Mouse (Mus musculus) lung, postnatal 0 days (tissue): ENCODE results near the gene Eddm3b. TPM values are rescaled to one million over a fixed set of nuclear protein-coding genes. Genes with fewer than 3 reads are reported as not detected.
"Not testable (repeated sequence)": the region's sequence is repeated elsewhere in the genome, so short reads cannot be mapped to it uniquely, and the experiment has no call there.

ENCODE experiments used
- ATAC-seq: fragments of 200-750 bp; cut with Nextera tagmentation; 2 replicates; pipeline ENCODE4 v1.8.0; 2017; ENCODE audit warnings: moderate library complexity
- DNase-seq: peaks from one replicate; pipeline ENCODE4 v3.0.0-alpha.2; 2016; ENCODE audit warnings: low spot score
- H3K27ac ChIP-seq: fragments of 300-500 bp; sonication (generic); 2 replicates; pipeline ENCODE4 v1.5.1; 2014; ENCODE audit warnings: antibody characterized with exemption, mild to moderate bottlenecking, low read length, mixed read lengths
- H3K27me3 ChIP-seq: fragments of 300-500 bp; sonication (generic); replicated peaks from 2 replicates; pipeline ENCODE4 v1.6.1; 2014; ENCODE audit warnings: low read length, mixed read lengths; ENCODE audit not compliant: insufficient read depth
- H3K36me3 ChIP-seq: fragments of 300-500 bp; sonication (generic); 2 replicates; pipeline ENCODE4 v1.6.1; 2014; ENCODE audit warnings: low read length, mixed read lengths; ENCODE audit not compliant: insufficient read depth
- H3K4me1 ChIP-seq: fragments of 300-500 bp; sonication (generic); 2 replicates; pipeline ENCODE4 v1.6.1; 2014; ENCODE audit warnings: antibody characterized with exemption, low read depth, low read length, mixed read lengths; ENCODE audit not compliant: insufficient read depth
- H3K4me2 ChIP-seq: fragments of 300-500 bp; sonication (generic); replicated peaks from 2 replicates; pipeline ENCODE4 v1.6.1; 2014; ENCODE audit warnings: low read depth, mild to moderate bottlenecking, low read length, moderate library complexity, mixed read lengths
- H3K4me3 ChIP-seq: fragments of 300-500 bp; sonication (generic); 2 replicates; pipeline ENCODE4 v1.5.1; 2014; ENCODE audit warnings: low read depth, low read length
- H3K9ac ChIP-seq: fragments of 300-500 bp; sonication (generic); replicated peaks from 2 replicates; pipeline ENCODE4 v1.6.1; 2014; ENCODE audit warnings: low read depth, mild to moderate bottlenecking
- H3K9me3 ChIP-seq: fragments of 300-500 bp; sonication (generic); 2 replicates; pipeline ENCODE4 v1.6.1; 2016; ENCODE audit warnings: low read length, mixed read lengths
- CTCF ChIP-seq: IDR thresholded peaks from 2 replicates; pipeline ENCODE4 v1.5.1; 2016; ENCODE audit warnings: antibody characterized with exemption, mild to moderate bottlenecking
- EP300 ChIP-seq: IDR thresholded peaks from 2 replicates; pipeline ENCODE4 v1.6.1; 2016; ENCODE audit warnings: antibody characterized with exemption, mild to moderate bottlenecking, control low read depth
- WGBS: fragments of 180-500 bp; shearing (Covaris S2); extraction: QIAGEN DNeasy Blood & Tissue Kit; methylation state at CpG from one replicate; pipeline ENCODE4 v1.1.7; 2014; 5-methylcytosine and 5-hydroxymethylcytosine counted together
- polyA plus RNA-seq: library from polyadenylated mRNA; unstranded; fragments of >200 nt; fragmentation: Nextera tagmentation; extraction: Ambion mirVana; gene quantifications from 2 replicates; pipeline ENCODE4 v1.2.1, GENCODE M21; 2015

Eddm3b gene
- polyA plus RNA-seq, 1 experiment from 2014 or later = 0.08 TPM

DNA sequence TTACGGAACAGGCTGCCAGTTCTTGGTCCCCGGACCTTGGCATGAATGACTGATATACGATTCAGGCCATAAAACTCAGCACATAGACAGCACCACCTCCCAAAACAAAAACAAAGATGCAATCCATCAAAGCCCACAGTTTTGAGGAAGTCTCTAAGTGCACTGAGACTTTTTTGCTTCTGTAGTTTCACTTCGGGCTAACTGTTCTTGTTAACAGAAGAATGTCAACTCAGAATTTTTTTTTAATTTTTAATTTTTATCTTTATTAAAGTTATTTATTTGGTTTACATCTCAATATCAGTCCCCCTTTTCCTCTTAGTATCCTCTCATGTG is 42.5 kb downstream of the Eddm3b start:
- H3K4me2 ChIP-seq = no peak overlapping the region
- 42% methylated on average over 4 of the region's 4 CpGs for WGBS
- no peaks in the 10 kb centered on the region for H3K9me3 ChIP-seq
- DNase-seq (no peak), ATAC-seq (no peak)
- H3K4me1 ChIP-seq = no peaks in the 10 kb centered on the region
- H3K4me3 ChIP-seq = no peak overlapping the region
- no peaks in the 10 kb centered on the region for H3K27me3 ChIP-seq
- H3K36me3 ChIP-seq = no peaks in the 10 kb centered on the region
- TF ChIP-seq EP300 (no peak), CTCF (no peak)
- H3K9ac ChIP-seq = no peak overlapping the region
- H3K27ac ChIP-seq = no peak overlapping the region

DNA sequence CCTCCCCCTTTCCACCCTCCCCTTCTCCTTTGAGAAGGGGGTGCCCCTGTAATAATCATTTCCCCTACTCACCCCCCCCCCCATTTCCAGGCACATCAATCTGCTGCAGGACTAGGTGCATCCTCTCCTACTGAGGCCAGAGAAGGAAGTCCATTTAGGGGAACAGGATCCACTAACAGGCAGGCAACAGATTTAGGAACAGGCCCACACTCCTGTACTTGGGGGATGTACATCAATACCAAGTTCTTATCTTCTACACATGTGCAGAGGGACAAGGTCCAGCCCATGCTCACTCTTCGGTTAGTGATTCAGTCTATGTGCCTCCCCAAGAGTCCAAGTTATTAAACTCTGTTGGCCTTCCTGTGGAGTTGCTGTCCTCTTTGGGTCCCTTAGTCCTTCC is 42.8 kb downstream of the Eddm3b start:
- Histone ChIP-seq H3K4me2 (no peak overlapping the region), H3K4me1 (no peaks in the 10 kb centered on the region), H3K9me3 (no peaks in the 10 kb centered on the region), H3K4me3 (no peak overlapping the region), H3K27ac (no peak overlapping the region), H3K27me3 (no peaks in the 10 kb centered on the region), H3K9ac (no peak overlapping the region), H3K36me3 (no peaks in the 10 kb centered on the region)
- DNase-seq (no peak), ATAC-seq (no peak)
- WGBS = 85% methylated on average over 1 of the region's 1 CpGs
- no peak for TF ChIP-seq CTCF
- TF ChIP-seq EP300 = no peak

DNA sequence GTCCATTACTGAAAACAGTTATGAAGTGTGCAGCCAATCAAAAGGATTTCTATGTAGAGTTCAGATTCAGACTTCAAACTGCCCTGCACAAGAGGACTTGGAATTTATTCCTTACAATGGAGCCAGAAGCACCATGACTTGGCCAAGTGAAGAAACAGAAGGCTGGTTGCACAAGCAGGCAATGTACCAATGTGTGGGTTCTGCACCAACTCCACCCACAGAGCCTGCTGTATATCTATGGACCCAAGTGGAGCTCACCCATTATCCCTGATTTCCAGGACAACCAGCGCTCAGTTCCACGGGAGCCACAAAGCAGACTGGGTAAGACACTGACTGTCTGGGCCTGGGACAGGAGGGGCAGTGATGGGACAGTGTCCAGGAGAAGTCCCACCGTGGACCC is 47.8 kb downstream of the Eddm3b start, which contains the start of gene Rnase2b:
Gene Rnase2b (plus strand): TSS at position 285 of the 400 bp plus-strand sequence.
- H3K27me3 ChIP-seq, ATAC-seq, H3K27ac ChIP-seq, H3K4me1 ChIP-seq, DNase-seq, H3K9ac ChIP-seq, H3K4me2 ChIP-seq, H3K9me3 ChIP-seq, H3K4me3 ChIP-seq, H3K36me3 ChIP-seq: not testable (repeated sequence)
- 91% methylated on average over 3 of the region's 3 CpGs for WGBS

DNA sequence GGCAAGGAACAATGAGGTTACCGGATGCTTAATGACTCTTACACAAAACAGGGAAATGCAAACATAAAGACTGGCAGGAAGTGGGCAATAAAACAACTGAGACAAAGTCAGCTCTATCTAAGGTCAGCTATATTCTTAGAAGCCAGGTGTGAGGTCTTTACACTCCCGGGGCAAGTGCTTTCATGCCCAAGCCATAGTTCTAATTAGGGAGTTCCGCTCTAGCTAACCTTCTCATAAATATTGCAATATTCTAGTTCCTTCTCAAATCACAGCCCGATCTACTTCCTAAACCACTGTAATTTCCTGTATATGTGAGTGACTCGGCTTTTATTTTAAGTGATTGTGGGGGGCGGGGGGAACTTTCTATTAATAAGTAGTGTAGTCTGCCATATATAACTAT is 49.1 kb downstream of the Eddm3b start:
- not testable (repeated sequence) for DNase-seq, H3K27me3 ChIP-seq, H3K36me3 ChIP-seq, H3K9me3 ChIP-seq, H3K4me2 ChIP-seq, ATAC-seq, H3K4me1 ChIP-seq, H3K4me3 ChIP-seq, H3K9ac ChIP-seq, H3K27ac ChIP-seq
- WGBS = 59% methylated on average over 6 of the region's 6 CpGs

DNA sequence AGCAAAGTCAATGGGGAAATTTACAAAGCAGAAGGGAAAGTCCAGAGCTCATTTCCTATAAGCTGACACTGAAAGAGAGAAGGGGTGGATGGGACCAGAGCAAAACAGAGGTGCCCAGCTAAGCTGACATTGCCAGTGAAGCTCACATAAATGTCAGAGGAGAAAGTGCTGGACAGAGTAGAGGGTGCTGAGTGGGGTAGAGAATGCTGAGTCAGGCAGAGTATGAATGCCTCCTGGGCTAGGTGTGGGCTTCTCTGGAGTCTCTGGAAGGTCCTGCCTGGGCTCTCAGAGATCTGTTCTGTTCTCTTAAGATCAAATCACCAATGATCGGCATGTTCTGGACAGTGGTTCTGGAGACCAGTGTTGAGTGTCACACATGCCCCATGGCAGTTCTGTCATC is 51.2 kb downstream of the Eddm3b start:
- Histone ChIP-seq H3K27ac (no peak overlapping the region), H3K4me3 (no peak overlapping the region), H3K27me3 (no peaks in the 10 kb centered on the region), H3K4me2 (no peak overlapping the region), H3K9ac (no peak overlapping the region), H3K9me3 (no peaks in the 10 kb centered on the region), H3K36me3 (no peaks in the 10 kb centered on the region), H3K4me1 (no peaks in the 10 kb centered on the region)
- no peak for DNase-seq
- WGBS = 95% methylated on average over 1 of the region's 1 CpGs
- ATAC-seq = no peak
- TF ChIP-seq EP300 (no peak), CTCF (no peak)

DNA sequence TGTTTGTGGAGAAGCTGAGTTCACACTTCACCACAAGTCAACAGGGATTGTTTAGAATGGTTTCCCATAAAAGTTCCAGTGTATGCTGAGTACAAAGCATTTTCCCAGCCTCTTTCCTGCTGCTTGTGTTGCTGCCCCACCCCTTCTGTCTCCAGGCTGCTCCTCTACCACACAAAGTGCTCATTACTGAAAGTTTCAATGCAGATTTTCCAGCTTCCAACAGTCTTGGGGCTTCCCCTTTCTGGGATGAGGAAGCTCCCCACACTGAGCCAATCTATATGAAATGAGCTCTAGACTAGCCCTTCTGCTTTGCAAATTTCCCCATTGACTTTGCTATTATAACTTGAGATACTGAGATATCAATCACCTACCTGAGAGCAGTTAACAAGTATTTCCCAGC is 51.8 kb downstream of the Eddm3b start:
- Histone ChIP-seq H3K27ac (no peak overlapping the region), H3K27me3 (no peaks in the 10 kb centered on the region), H3K4me1 (no peaks in the 10 kb centered on the region), H3K9ac (no peak overlapping the region), H3K4me2 (no peak overlapping the region), H3K9me3 (no peaks in the 10 kb centered on the region), H3K4me3 (no peak overlapping the region), H3K36me3 (no peaks in the 10 kb centered on the region)
- DNase-seq (no peak), ATAC-seq (no peak)
- TF ChIP-seq EP300 = no peak
- TF ChIP-seq CTCF = no peak

Other genes starting within 250 kb of the Eddm3b start
- 11.1 and 13.0 TPM in 2 replicates for gene Tep1, start 243.9 kb upstream of the Eddm3b start, polyA plus RNA-seq
- gene Klhl33, start 216.9 kb upstream of the Eddm3b start, polyA plus RNA-seq = 0.52 and 0.63 TPM in 2 replicates
- 96.7 and 102 TPM in 2 replicates for gene Osgep, start 189.5 kb upstream of the Eddm3b start, polyA plus RNA-seq
- 52.4 and 61.2 TPM in 2 replicates for gene Apex1, start 189.5 kb upstream of the Eddm3b start, polyA plus RNA-seq
- 52.0 and 52.3 TPM in 2 replicates for gene Pip4p1, start 183.6 kb upstream of the Eddm3b start, polyA plus RNA-seq
- 74.6 and 76.8 TPM in 2 replicates for gene Pnp, start 183.3 kb upstream of the Eddm3b start, polyA plus RNA-seq
- not detected in 2 replicates for gene Gm49342, start 169.9 kb upstream of the Eddm3b start, polyA plus RNA-seq
- 0.80 and 1.2 TPM in 2 replicates for gene Pnp2, start 158.4 kb upstream of the Eddm3b start, polyA plus RNA-seq
- gene Rnase10, start 106.7 kb upstream of the Eddm3b start, polyA plus RNA-seq = 0.14 TPM in 1 of 2 replicates, not detected in the other
- not detected in 2 replicates for gene Rnase9, start 72.6 kb upstream of the Eddm3b start, polyA plus RNA-seq
- gene Rnase11, start 64.3 kb upstream of the Eddm3b start, polyA plus RNA-seq = not detected in 2 replicates
- gene Rnase12, start 56.8 kb upstream of the Eddm3b start, polyA plus RNA-seq = 0.27 and 0.55 TPM in 2 replicates
- 0.05 and 0.10 TPM in 2 replicates for gene Olfr750, start 40.0 kb upstream of the Eddm3b start, polyA plus RNA-seq
- 423 and 443 TPM in 2 replicates for gene Rnase4, start 23.3 kb upstream of the Eddm3b start, polyA plus RNA-seq
- 41.5 and 45.4 TPM in 2 replicates for gene Ang, start 23.3 kb upstream of the Eddm3b start, polyA plus RNA-seq
- gene Rnase6, start 9.5 kb downstream of the Eddm3b start, polyA plus RNA-seq = 2.9 and 3.2 TPM in 2 replicates
- 0.70 and 0.74 TPM in 2 replicates for gene Rnase1, start 32.4 kb downstream of the Eddm3b start, polyA plus RNA-seq
- 0.16 TPM in 1 of 2 replicates, not detected in the other for gene Rnase2b, start 47.8 kb downstream of the Eddm3b start, polyA plus RNA-seq
- gene Ang2, start 84.7 kb downstream of the Eddm3b start, polyA plus RNA-seq = not detected in 2 replicates
- not detected in 2 replicates for gene Ear14, start 89.0 kb downstream of the Eddm3b start, polyA plus RNA-seq
- gene Rnase2a, start 141.7 kb downstream of the Eddm3b start, polyA plus RNA-seq = not detected in 2 replicates
- gene Gm7247, start 247.3 kb downstream of the Eddm3b start, polyA plus RNA-seq = not detected in 2 replicates